Mouse (Mus musculus): ENCODE measurements around the gene Wasf2. TPM values are rescaled to one million over a fixed set of nuclear protein-coding genes. Genes with fewer than 3 reads are reported as not detected.

Wasf2 gene
- polyA plus RNA-seq, 1 experiment from 2014 or later: 63.6 TPM

DNA sequence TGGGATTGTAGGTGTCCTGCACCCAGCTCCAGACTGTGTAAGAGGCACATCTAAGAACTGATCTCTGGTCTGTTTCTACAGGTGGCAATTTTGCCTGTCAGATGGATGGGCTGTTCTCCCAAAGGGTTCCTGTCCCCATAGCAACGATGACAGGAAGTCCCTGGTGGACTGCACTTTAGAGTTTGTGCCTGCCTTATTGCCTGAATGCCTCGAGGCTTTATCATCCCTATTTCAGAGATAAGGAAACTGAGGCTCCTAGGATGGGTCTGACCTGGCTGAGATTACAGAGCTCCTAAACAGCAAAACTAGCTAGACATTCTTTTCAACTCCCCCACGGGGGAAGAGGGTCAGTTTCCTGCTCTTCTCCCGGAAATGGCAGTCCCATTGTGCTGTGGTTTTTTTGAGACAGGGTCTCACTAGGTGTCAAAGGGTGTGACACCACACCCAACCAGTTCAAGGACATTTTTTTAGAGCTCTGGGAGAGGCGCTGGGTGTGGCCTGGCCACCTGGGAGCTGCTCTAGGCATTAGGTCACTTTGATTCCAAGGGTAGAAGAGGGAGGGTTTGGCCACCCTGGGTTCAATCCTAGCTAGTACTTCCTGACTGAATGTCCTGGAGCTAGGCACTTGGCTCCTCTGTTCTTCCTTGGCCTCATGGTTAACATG lies 8.2 kb upstream of the Wasf2 start:
- Histone ChIP-seq H3K4me3 (ENCODE audit: low read depth, low read length) (no peak overlapping the region), H3K36me3 (ENCODE audit: control insufficient read depth, insufficient read depth, low read length) (no peaks in the 10 kb centered on the region), H3K27me3 (ENCODE audit: control insufficient read depth, insufficient read depth, low read length) (no peaks in the 10 kb centered on the region), H3K27ac (replicated peaks; ENCODE audit: low read depth, low read length) (no peak overlapping the region), H3K4me1 (ENCODE audit: control insufficient read depth, insufficient read depth, low read length) (peaks cover 17% of the 10 kb centered on the region), H3K4me2 (ENCODE audit: low read depth, severe bottlenecking) (no peak overlapping the region), H3K9ac (ENCODE audit: low read length) (no peak overlapping the region), H3K9me3 (ENCODE audit: control insufficient read depth, low read length) (no peaks in the 10 kb centered on the region)
- 35% methylated on average over 5 of the region's 5 CpGs for WGBS
- DNase-seq (ENCODE audit: low spot score) (no peak), ATAC-seq (ENCODE audit: insufficient number of reproducible peaks, low FRiP score, low TSS enrichment, low read depth) (no peak)

DNA sequence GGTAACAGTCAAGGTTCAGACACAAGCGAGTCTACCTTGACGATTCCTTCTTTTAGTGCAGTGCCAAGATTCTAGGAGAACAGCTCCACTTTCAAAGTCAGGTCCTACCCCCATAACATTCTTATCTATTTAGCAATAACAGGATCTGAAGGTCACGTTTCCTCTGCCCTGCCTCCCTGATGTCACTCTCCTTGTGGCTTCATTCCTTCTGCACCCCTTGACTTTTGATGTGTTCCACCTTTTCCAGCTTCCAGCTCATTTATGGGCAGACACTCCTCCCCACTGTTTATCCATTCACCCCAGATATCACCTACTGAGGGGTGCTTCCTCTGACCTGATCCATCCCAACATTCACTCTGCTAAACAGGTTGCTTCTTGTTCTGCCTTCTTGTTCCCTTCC lies 3.2 kb upstream of the Wasf2 start:
- no peaks in the 10 kb centered on the region for H3K9me3 ChIP-seq (ENCODE audit: control insufficient read depth, low read length)
- no peaks in the 10 kb centered on the region for H3K36me3 ChIP-seq (ENCODE audit: control insufficient read depth, insufficient read depth, low read length)
- no peak overlapping the region for H3K4me2 ChIP-seq (ENCODE audit: low read depth, severe bottlenecking)
- H3K4me1 ChIP-seq (ENCODE audit: control insufficient read depth, insufficient read depth, low read length): 0 out of 2 replicates have a peak, but pooled peaks cover 4% of the 10 kb centered on the region
- 74% methylated on average over 3 of the region's 3 CpGs for WGBS
- no peak for ATAC-seq (ENCODE audit: insufficient number of reproducible peaks, low FRiP score, low TSS enrichment, low read depth)
- no peak overlapping the region for H3K4me3 ChIP-seq (ENCODE audit: low read depth, low read length)
- DNase-seq (ENCODE audit: low spot score): no peak
- H3K27me3 ChIP-seq (ENCODE audit: control insufficient read depth, insufficient read depth, low read length): no peaks in the 10 kb centered on the region
- no peak overlapping the region for H3K9ac ChIP-seq (ENCODE audit: low read length)
- no peak overlapping the region for H3K27ac ChIP-seq (replicated peaks; ENCODE audit: low read depth, low read length)

DNA sequence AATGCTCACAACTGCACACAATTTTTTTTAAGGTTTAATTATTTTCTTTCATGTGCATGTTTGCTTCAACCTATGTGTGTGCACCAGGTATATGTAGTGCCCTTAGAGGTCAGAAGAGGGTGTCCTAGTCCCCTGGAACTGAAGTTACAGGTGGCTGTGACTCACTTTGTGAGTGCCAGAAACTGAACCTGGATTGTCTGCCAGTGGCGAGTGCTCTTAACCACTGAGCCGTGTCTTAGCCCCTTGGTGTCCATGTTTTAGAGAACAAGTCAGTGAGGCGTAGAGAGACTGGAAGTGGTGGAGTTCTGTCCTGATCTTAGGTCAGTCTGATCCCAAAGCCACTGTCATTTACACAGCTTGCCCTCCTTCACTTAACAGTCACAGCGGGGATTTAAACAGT lies 2.4 kb upstream of the Wasf2 start:
- H3K27ac ChIP-seq (replicated peaks; ENCODE audit: low read depth, low read length): no peak overlapping the region
- H3K4me2 ChIP-seq (ENCODE audit: low read depth, severe bottlenecking): no peak overlapping the region
- 92% methylated on average over 4 of the region's 4 CpGs for WGBS
- ATAC-seq (ENCODE audit: insufficient number of reproducible peaks, low FRiP score, low TSS enrichment, low read depth) (no peak), DNase-seq (ENCODE audit: low spot score) (no peak)
- 0 out of 2 replicates have a peak, but pooled peaks cover 4% of the 10 kb centered on the region for H3K4me1 ChIP-seq (ENCODE audit: control insufficient read depth, insufficient read depth, low read length)
- no peak overlapping the region for H3K9ac ChIP-seq (ENCODE audit: low read length)
- H3K4me3 ChIP-seq (ENCODE audit: low read depth, low read length): no peak overlapping the region
- no peaks in the 10 kb centered on the region for H3K36me3 ChIP-seq (ENCODE audit: control insufficient read depth, insufficient read depth, low read length)
- H3K27me3 ChIP-seq (ENCODE audit: control insufficient read depth, insufficient read depth, low read length): no peaks in the 10 kb centered on the region
- H3K9me3 ChIP-seq (ENCODE audit: control insufficient read depth, low read length): no peaks in the 10 kb centered on the region

DNA sequence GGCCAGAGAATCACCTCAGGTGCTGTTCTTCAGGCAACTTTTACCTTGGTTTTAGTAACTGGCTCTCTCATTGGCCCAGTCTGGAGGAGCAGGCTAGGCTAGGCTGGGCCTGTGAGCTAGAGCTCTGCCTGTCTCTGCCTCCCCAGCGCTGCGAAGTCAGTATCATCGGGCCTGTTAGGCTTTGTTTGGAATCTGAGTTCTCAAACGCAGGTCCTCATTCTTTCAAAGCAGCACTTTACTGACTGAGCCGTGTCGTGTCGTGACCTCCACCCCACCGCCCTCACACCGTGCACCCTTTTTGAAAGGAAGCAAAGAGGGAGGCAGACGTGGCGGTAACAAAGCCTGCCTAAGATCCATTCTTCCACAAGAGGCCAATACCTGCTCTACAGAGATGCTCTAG lies 914 bp upstream of the Wasf2 start:
- H3K27ac ChIP-seq (replicated peaks; ENCODE audit: low read depth, low read length): 0 out of 2 replicates have a peak overlapping the region, but pooled peaks have one; percentile 36
- peak overlapping the region; percentile 97 for H3K4me3 ChIP-seq (ENCODE audit: low read depth, low read length)
- peak overlapping the region; percentile 77 for H3K4me2 ChIP-seq (ENCODE audit: low read depth, severe bottlenecking)
- H3K36me3 ChIP-seq (ENCODE audit: control insufficient read depth, insufficient read depth, low read length): no peaks in the 10 kb centered on the region
- 58% methylated on average over 11 of the region's 11 CpGs for WGBS
- peak overlapping the region; percentile 55 for H3K9ac ChIP-seq (ENCODE audit: low read length)
- peaks cover 3% of the 10 kb centered on the region; the same call in 1 of the 2 replicates for H3K9me3 ChIP-seq (ENCODE audit: control insufficient read depth, low read length)
- 0 out of 2 replicates have a peak, but pooled peaks cover 4% of the 10 kb centered on the region for H3K4me1 ChIP-seq (ENCODE audit: control insufficient read depth, insufficient read depth, low read length)
- ATAC-seq (ENCODE audit: insufficient number of reproducible peaks, low FRiP score, low TSS enrichment, low read depth) (no peak), DNase-seq (ENCODE audit: low spot score) (no peak)
- no peaks in the 10 kb centered on the region for H3K27me3 ChIP-seq (ENCODE audit: control insufficient read depth, insufficient read depth, low read length)

DNA sequence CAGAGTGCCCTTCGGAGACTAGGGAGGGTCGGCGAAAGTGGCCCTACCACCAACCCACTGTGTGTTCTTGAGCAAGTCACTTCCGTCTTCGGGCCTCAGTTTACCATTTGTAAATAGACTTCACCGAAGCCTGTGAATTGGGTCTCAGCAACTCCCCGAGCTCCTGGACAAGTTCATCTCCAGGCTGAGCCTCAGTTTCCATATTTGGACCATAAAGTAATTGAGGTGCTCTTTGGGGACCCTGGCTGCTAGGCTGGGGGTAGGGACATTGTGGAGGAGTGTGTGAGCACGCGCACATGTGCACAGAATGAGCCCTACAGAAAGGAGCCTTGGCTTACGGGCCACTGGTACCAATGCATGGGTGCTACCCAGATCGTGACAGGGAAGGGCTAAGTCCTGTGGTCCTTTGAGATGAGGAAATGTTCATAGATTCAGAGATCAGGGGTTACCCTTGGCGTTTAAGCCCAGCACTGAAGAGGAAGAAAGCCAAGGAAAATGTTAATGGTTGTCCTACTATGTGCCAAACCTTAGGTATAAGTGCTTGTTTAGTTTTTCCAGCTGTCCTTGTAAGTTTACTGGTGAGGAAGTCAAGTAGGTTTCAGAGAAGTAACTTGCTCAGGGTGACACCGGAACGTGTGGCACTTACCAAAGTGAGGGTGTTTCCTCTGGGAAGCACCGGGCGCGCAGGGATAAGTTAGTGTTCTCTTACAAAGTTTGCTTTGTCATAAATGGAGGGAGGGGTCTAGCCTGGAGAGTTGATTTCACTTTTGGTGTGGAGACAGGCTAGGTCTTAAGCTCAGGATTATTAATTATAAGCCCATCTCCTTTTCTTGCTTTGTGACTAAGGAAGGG lies 811 bp downstream of the Wasf2 start:
- 0 out of 2 replicates have a peak, but pooled peaks have one; percentile 33 for ATAC-seq (ENCODE audit: insufficient number of reproducible peaks, low FRiP score, low TSS enrichment, low read depth)
- WGBS: 5% methylated on average over 17 of the region's 17 CpGs

DNA sequence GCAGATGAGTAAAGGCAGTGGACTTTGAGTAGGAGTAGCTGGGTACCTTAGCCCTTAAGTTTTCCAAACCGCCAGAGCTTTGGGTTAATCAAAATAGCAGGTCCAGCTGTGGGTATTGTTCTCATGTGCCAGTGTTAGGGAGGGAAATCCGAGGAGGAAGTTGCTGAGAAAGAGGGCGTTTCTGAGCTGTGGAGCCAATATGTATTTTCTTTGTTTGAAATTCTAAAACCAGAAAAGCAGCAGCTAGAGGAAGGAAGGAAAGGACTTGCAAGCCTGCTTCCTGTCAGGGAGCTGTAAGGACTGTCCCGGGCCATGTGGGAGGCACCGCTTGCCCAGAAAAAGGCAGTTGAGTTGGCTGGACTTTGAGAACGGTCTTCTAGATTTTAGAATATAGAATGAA lies 1.7 kb downstream of the Wasf2 start:
- Histone ChIP-seq H3K36me3 (ENCODE audit: control insufficient read depth, insufficient read depth, low read length) (no peaks in the 10 kb centered on the region; the same call in 1 of the 2 replicates), H3K9me3 (ENCODE audit: control insufficient read depth, low read length) (peaks cover 3% of the 10 kb centered on the region; the same call in 1 of the 2 replicates), H3K4me2 (ENCODE audit: low read depth, severe bottlenecking) (peak overlapping the region; percentile 74), H3K4me3 (ENCODE audit: low read depth, low read length) (peak overlapping the region; percentile 97), H3K4me1 (ENCODE audit: control insufficient read depth, insufficient read depth, low read length) (0 out of 2 replicates have a peak, but pooled peaks cover 4% of the 10 kb centered on the region), H3K9ac (ENCODE audit: low read length) (peak overlapping the region; percentile 84; the same call in 1 of the 2 replicates), H3K27me3 (ENCODE audit: control insufficient read depth, insufficient read depth, low read length) (no peaks in the 10 kb centered on the region), H3K27ac (replicated peaks; ENCODE audit: low read depth, low read length) (peak overlapping the region; percentile 63; the same call in 1 of the 2 replicates)
- ATAC-seq (ENCODE audit: insufficient number of reproducible peaks, low FRiP score, low TSS enrichment, low read depth): no peak
- 21% methylated on average over 6 of the region's 6 CpGs for whole genome bisulfite sequencing
- peak; percentile 52 for DNase-seq (ENCODE audit: low spot score)

More for the DNA sequence above, 811 bp downstream of the Wasf2 start:
- Histone ChIP-seq H3K4me2 (ENCODE audit: low read depth, severe bottlenecking) (peak overlapping the region; percentile 74), H3K27me3 (ENCODE audit: control insufficient read depth, insufficient read depth, low read length) (no peaks in the 10 kb centered on the region), H3K9ac (ENCODE audit: low read length) (peak overlapping the region; percentile 84), H3K4me1 (ENCODE audit: control insufficient read depth, insufficient read depth, low read length) (0 out of 2 replicates have a peak, but pooled peaks cover 4% of the 10 kb centered on the region), H3K36me3 (ENCODE audit: control insufficient read depth, insufficient read depth, low read length) (no peaks in the 10 kb centered on the region; the same call in 1 of the 2 replicates), H3K27ac (replicated peaks; ENCODE audit: low read depth, low read length) (peak overlapping the region; percentile 76), H3K4me3 (ENCODE audit: low read depth, low read length) (peak overlapping the region; percentile 97), H3K9me3 (ENCODE audit: control insufficient read depth, low read length) (peaks cover 3% of the 10 kb centered on the region; the same call in 1 of the 2 replicates)
- DNase-seq (ENCODE audit: low spot score): peak; percentile 41

DNA sequence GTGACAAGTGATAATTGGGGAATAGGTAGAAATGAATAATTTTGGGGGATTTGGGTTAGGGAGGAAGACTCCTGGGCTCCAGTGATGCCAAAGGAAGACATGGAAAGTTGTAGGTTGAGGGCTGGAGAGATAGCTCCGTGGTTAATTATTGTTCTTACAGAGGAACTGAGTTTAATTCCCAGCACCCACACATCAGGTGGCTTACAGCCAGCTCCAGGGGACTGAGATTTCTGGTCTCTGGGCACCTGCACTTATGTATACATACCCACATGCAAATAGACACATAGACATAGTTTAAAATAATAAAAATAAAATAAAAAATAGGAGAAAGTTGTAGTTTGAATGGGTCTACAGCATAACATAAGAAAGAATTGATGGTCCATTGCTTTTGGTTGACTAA lies 6.6 kb downstream of the Wasf2 start:
- no peak overlapping the region for H3K27ac ChIP-seq (replicated peaks; ENCODE audit: low read depth, low read length)
- no peaks in the 10 kb centered on the region; the same call in 1 of the 2 replicates for H3K36me3 ChIP-seq (ENCODE audit: control insufficient read depth, insufficient read depth, low read length)
- 74% methylated on average over 1 of the region's 1 CpGs for WGBS
- no peak for ATAC-seq (ENCODE audit: insufficient number of reproducible peaks, low FRiP score, low TSS enrichment, low read depth)
- no peak overlapping the region for H3K4me2 ChIP-seq (ENCODE audit: low read depth, severe bottlenecking)
- H3K9me3 ChIP-seq (ENCODE audit: control insufficient read depth, low read length): peaks cover 3% of the 10 kb centered on the region; the same call in 1 of the 2 replicates
- H3K27me3 ChIP-seq (ENCODE audit: control insufficient read depth, insufficient read depth, low read length): no peaks in the 10 kb centered on the region
- no peak overlapping the region for H3K9ac ChIP-seq (ENCODE audit: low read length)
- DNase-seq (ENCODE audit: low spot score): no peak
- no peak overlapping the region for H3K4me3 ChIP-seq (ENCODE audit: low read depth, low read length)
- no peaks in the 10 kb centered on the region for H3K4me1 ChIP-seq (ENCODE audit: control insufficient read depth, insufficient read depth, low read length)

DNA sequence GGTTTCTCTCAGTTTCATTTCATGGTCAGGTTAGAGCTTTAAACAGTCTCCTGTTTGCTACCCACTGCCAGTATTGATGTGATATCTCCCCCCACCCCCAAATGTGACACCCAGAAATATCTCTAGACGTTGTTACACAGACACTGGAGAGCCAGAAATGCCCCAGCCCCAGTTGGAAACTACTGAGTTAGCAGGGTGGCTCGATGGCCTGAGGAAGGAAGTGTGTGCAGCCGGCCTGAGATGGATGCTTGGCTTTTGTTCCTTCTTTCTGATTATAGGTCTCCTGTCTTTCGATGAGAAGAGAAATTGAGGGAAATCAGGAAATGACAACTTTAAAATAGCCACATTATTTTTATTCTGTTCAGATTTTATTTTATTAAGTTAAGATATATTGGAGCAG lies 8.7 kb downstream of the Wasf2 start:
- no peaks in the 10 kb centered on the region for H3K4me1 ChIP-seq (ENCODE audit: control insufficient read depth, insufficient read depth, low read length)
- H3K9me3 ChIP-seq (ENCODE audit: control insufficient read depth, low read length): peaks cover 1% of the 10 kb centered on the region; the same call in 1 of the 2 replicates
- no peak overlapping the region for H3K4me3 ChIP-seq (ENCODE audit: low read depth, low read length)
- WGBS: 91% methylated on average over 4 of the region's 4 CpGs
- H3K9ac ChIP-seq (ENCODE audit: low read length): no peak overlapping the region
- no peaks in the 10 kb centered on the region; the same call in 1 of the 2 replicates for H3K36me3 ChIP-seq (ENCODE audit: control insufficient read depth, insufficient read depth, low read length)
- no peak overlapping the region for H3K27ac ChIP-seq (replicated peaks; ENCODE audit: low read depth, low read length)
- no peaks in the 10 kb centered on the region for H3K27me3 ChIP-seq (ENCODE audit: control insufficient read depth, insufficient read depth, low read length)
- no peak for DNase-seq (ENCODE audit: low spot score)
- no peak for ATAC-seq (ENCODE audit: insufficient number of reproducible peaks, low FRiP score, low TSS enrichment, low read depth)
- H3K4me2 ChIP-seq (ENCODE audit: low read depth, severe bottlenecking): no peak overlapping the region
